Mouse (Mus musculus) stomach, embryonic 14.5 days (tissue): ENCODE measurements around the gene Olfr96. TPM values are rescaled to one million over a fixed set of nuclear protein-coding genes. Genes with fewer than 3 reads are reported as not detected.
"Not testable (repeated sequence)": the region's sequence is repeated elsewhere in the genome, so short reads cannot be mapped to it uniquely, and the experiment has no call there.

Experiments used
- ATAC-seq: fragments of 200-750 bp; cut with Nextera tagmentation; 2 replicates; pipeline ENCODE4 v1.8.0; 2017; ENCODE audit warnings: low read depth, moderate TSS enrichment; ENCODE audit not compliant: insufficient number of reproducible peaks, insufficient read depth, low FRiP score
- H3K27ac ChIP-seq: fragments of 300-500 bp; sonication (generic); 2 replicates; pipeline ENCODE4 v1.5.1; 2014; ENCODE audit warnings: mild to moderate bottlenecking, low read length, moderate library complexity, mixed read lengths
- H3K27me3 ChIP-seq: fragments of 300-500 bp; sonication (generic); 2 replicates; pipeline ENCODE4 v1.6.1; 2014; ENCODE audit warnings: low read length, control low read depth, mixed read lengths; ENCODE audit not compliant: control insufficient read depth, insufficient read depth
- H3K36me3 ChIP-seq: fragments of 300-500 bp; sonication (generic); 2 replicates; pipeline ENCODE4 v1.6.1; 2014; ENCODE audit warnings: mild to moderate bottlenecking, control low read depth, low read length, moderate library complexity, mixed read lengths; ENCODE audit not compliant: control insufficient read depth, insufficient read depth
- H3K4me1 ChIP-seq: fragments of 300-500 bp; sonication (generic); 2 replicates; pipeline ENCODE4 v1.6.1; 2014; ENCODE audit warnings: low read length, control low read depth, mixed read lengths; ENCODE audit not compliant: control insufficient read depth, insufficient read depth
- H3K4me2 ChIP-seq: fragments of 300-500 bp; sonication (generic); replicated peaks from 2 replicates; pipeline ENCODE4 v1.6.1; 2014; ENCODE audit warnings: low read depth, low read length, control low read depth
- H3K4me3 ChIP-seq: fragments of 300-500 bp; sonication (generic); 2 replicates; pipeline ENCODE4 v1.5.1; 2014; ENCODE audit warnings: low read depth, low read length, control low read depth
- H3K9ac ChIP-seq: fragments of 300-500 bp; sonication (generic); replicated peaks from 2 replicates; pipeline ENCODE4 v1.6.1; 2014; ENCODE audit warnings: low read depth, mild to moderate bottlenecking, control low read depth, low read length, moderate library complexity, mixed read lengths
- H3K9me3 ChIP-seq: fragments of 300-500 bp; sonication (generic); 2 replicates; pipeline ENCODE4 v1.6.1; 2016; ENCODE audit warnings: low read depth, low read length, control low read depth; ENCODE audit not compliant: control insufficient read depth
- whole genome bisulfite sequencing: fragments of 180-500 bp; shearing (Covaris S2); extraction: QIAGEN DNeasy Blood & Tissue Kit; methylation state at CpG from one replicate; pipeline ENCODE4 v1.1.7; 2014; 5-methylcytosine and 5-hydroxymethylcytosine counted together
- polyA plus RNA-seq: library from polyadenylated mRNA; unstranded; fragments of >200 nt; fragmentation: Nextera tagmentation; extraction: Ambion mirVana; gene quantifications from 2 replicates; pipeline ENCODE4 v1.2.1, GENCODE M21; 2014

Gene Olfr96
- polyA plus RNA-seq, 1 experiment from 2014 or later = not detected

DNA sequence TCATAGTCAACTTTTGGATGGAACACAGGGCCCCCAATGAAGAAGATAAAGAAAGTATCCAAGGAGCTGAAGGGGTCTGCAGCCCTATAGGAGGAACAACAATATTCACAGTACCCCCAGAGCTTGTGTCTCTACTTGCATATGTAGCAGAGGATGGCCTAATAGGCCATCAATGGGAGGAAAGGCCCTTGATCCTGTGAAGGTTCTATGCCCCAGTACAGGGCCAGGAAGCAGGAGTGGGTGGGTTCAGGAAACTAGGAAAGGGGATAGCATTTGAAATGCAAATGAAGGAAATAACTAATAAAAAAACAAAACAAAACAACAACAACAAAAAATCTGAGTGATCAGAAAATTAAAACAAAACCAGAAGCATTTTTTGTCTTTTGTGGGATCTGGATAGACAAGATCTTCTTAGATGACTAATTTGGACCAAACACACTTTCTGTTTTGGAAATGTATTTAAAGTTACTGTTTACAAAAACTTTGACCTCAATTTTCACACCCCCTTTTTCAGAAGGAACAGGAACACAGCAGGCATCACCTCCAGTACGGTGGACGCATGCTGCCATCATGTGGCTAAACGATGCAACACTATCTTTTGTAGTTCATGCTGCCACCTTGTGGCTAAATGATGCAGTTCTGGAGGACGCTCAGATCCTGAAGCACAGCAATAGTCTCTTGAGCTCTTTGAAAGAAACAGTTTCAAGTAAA is 16.6 kb upstream of the Olfr96 start:
- no peaks in the 10 kb centered on the region for H3K4me1 ChIP-seq
- WGBS = under 1% methylated on average over 4 of the region's 4 CpGs

DNA sequence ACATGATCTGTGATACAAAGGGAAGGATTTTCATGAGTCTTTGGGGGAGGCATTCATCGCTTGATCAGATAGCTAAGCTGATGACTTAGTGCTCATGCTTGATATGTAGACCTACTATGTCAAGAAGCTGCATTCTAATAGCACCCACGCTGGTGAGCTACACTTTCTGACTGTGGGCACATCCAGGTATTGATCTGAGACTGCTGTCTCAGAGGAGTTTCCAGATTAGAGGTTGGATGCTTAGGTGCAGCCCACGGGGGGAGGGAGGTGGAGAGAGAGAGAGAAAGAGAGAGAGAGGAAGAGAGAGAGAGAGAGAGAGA is 16.1 kb upstream of the Olfr96 start:
- H3K27ac ChIP-seq = no peak overlapping the region

More for the DNA sequence above, 16.6 kb upstream of the Olfr96 start:
- Histone ChIP-seq H3K27ac (no peak overlapping the region), H3K4me3 (no peak overlapping the region), H3K9me3 (no peaks in the 10 kb centered on the region), H3K4me2 (no peak overlapping the region), H3K9ac (no peak overlapping the region), H3K27me3 (0 out of 2 replicates have a peak, but pooled peaks cover under 1% of the 10 kb centered on the region), H3K36me3 (no peaks in the 10 kb centered on the region)
- no peak for ATAC-seq

DNA sequence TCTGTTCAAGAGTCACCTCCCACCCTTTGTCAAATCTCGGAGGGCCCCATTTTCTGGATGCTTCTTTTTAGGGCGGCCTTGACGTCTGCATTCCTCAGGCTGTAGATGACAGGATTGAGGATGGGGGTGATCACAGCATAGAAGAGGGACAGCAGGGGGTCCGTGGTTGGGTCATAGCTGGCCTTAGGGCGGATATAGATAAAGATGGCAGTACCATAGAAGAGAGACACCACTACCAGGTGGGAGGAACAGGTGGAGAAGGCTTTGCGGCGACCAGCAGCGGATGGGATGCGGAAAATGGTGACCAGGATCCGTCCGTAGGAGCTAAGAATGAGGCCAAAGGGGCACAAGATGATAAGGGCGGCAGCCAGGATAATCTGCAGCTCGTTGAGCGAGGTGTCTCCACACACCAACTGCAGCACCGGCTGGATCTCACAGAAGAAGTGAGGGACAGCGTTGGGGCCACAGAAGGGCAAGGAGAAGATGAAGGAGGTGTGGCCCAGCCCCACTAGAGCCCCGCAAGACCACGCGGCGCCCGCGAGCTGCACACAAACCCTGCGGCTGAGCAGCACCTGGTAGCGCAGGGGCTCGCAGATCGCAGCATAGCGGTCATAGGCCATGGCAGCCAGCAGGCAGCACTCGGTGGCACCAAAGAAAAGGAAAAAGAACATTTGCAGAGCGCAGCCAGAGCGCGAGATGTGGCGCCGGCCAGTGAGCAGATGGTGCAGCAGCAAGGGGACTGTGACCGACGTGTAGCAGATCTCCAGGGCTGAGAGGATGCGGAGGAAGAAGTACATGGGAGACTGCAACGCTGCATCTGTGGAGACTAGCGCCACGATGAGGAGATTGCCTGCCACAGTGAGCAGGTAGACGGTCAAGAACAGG is 8.8 kb upstream of the Olfr96 start:
- Histone ChIP-seq H3K4me3 (peak overlapping the region; percentile 22), H3K27ac (no peak overlapping the region), H3K4me2 (peak overlapping the region; percentile 36), H3K9ac (no peak overlapping the region), H3K4me1 (no peaks in the 10 kb centered on the region), H3K36me3 (no peaks in the 10 kb centered on the region), H3K27me3 (peaks cover 8% of the 10 kb centered on the region; the same call in 1 of the 2 replicates), H3K9me3 (no peaks in the 10 kb centered on the region)
- ATAC-seq = no peak
- 15% methylated on average over 40 of the region's 40 CpGs for WGBS

More for the DNA sequence above, 16.1 kb upstream of the Olfr96 start:
- no peaks in the 10 kb centered on the region for H3K9me3 ChIP-seq
- no peaks in the 10 kb centered on the region for H3K36me3 ChIP-seq
- no peaks in the 10 kb centered on the region for H3K4me1 ChIP-seq
- WGBS = 26% methylated on average over 3 of the region's 3 CpGs
- ATAC-seq = no peak
- H3K9ac ChIP-seq = no peak overlapping the region
- H3K27me3 ChIP-seq = no peaks in the 10 kb centered on the region
- no peak overlapping the region for H3K4me2 ChIP-seq
- H3K4me3 ChIP-seq = no peak overlapping the region

DNA sequence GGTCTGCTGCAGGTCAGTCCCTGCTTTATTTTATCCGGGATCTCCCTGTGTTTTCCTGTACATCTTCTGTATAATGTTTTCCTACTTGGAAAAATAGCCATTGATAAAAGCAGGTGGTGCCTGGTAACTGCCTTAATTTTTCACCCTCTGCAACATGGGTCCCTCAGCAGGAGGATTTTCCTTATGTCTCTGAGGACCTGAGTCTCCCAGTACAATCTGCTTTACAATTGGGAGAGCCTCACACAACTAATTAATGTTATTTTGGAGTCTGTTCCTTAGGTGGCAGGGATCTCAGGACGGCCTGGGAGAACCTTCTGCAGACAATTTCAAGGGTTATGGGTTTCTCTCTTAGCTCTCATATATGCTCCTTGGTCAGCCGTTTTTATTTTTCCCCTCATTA is 6.9 kb upstream of the Olfr96 start, which contains the start of gene Olfr95:
Gene Olfr95, minus strand, starts transcription at position 101 of the 400 bp plus-strand sequence.
- no peak within 1 kb of the TSS for H3K4me2 ChIP-seq
- no peaks in the 10 kb centered on the region for H3K4me1 ChIP-seq
- peaks cover 8% of the 10 kb centered on the region; the same call in 1 of the 2 replicates for H3K27me3 ChIP-seq
- ATAC-seq = no peak
- no peaks in the 10 kb centered on the region; the same call in 1 of the 2 replicates for H3K9me3 ChIP-seq
- H3K27ac ChIP-seq = no peak within 1 kb of the TSS
- no peaks in the 10 kb centered on the region for H3K36me3 ChIP-seq
- H3K4me3 ChIP-seq = no peak within 1 kb of the TSS
- WGBS = 74% methylated on average over 3 of the region's 3 CpGs
- H3K9ac ChIP-seq = no peak within 1 kb of the TSS

DNA sequence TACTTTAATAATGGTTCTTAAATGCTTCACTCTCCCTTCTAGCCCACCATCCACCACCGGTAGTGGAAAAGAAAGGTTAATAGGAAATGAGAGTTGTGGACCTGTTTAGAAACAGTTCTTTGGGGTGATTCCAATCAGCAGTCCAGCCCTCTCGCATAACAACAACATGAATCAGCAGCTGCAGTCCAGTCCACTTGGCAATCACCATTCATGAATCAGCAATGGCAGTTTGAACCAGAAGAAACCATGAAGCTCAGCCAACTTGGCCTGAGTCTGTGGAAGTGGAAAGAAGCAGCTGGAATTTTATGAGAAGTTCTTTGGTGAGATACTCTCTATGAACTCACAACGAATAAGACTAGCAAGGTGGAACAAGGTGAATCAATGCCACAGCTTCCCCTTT is 1.5 kb upstream of the Olfr96 start:
- ATAC-seq = no peak
- Histone ChIP-seq H3K9ac (no peak overlapping the region), H3K27ac (no peak overlapping the region), H3K4me3 (no peak overlapping the region), H3K9me3 (no peaks in the 10 kb centered on the region; the same call in 1 of the 2 replicates), H3K27me3 (no peaks in the 10 kb centered on the region), H3K4me2 (no peak overlapping the region), H3K36me3 (no peaks in the 10 kb centered on the region), H3K4me1 (no peaks in the 10 kb centered on the region)
- 89% methylated on average over 3 of the region's 3 CpGs for whole genome bisulfite sequencing

DNA sequence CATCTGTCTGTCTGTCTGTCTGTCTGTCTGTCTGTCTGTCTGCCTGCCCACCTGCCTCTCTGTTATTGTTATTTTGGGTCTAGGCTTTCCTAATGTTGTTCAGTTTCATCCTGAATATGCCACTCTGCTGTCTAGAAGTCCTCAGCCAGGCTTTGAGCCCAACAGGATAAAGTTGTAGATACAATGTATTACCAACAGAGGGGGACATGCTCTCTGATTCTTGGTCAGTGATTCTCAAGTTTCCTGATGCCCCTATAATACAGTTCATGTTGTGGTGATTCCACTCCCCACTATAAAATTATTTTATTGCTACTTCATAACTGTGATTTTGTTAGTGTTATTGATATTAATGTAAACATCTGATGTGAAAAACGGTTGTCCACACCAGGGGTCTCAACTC is 1.9 kb downstream of the Olfr96 start:
- Histone ChIP-seq H3K4me1 (no peaks in the 10 kb centered on the region), H3K9me3 (no peaks in the 10 kb centered on the region; the same call in 1 of the 2 replicates), H3K27ac (no peak overlapping the region), H3K4me3 (no peak overlapping the region), H3K27me3 (no peaks in the 10 kb centered on the region), H3K9ac (no peak overlapping the region), H3K36me3 (no peaks in the 10 kb centered on the region), H3K4me2 (no peak overlapping the region)
- no peak for ATAC-seq
- WGBS = 18% methylated on average over 1 of the region's 1 CpGs

DNA sequence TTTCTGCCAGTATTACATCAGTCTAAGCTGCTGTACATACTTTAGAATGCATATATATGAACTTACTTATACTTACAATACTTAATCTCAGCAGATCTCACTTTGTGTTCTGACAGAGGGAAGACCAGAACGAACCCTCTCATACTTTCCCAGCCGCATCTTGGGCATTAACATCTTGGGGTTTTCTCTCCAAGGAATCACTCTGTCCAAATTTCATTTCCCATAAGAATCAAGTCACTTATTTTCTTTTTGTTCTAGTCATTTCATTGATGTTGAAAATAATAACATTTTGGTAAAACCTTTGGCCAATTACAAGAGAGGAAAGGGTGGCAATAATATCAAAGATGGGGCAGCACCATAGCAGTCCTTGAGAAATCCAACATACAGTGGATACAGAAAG is 17.3 kb downstream of the Olfr96 start, which contains the start of gene Olfr97:
Gene Olfr97, minus strand, starts transcription at position 101 of the 400 bp plus-strand sequence.
- H3K36me3 ChIP-seq, H3K27ac ChIP-seq, H3K4me3 ChIP-seq, H3K9me3 ChIP-seq, H3K9ac ChIP-seq, H3K27me3 ChIP-seq, H3K4me1 ChIP-seq, H3K4me2 ChIP-seq, ATAC-seq: not testable (repeated sequence)
- WGBS = 92% methylated on average over 2 of the region's 2 CpGs

DNA sequence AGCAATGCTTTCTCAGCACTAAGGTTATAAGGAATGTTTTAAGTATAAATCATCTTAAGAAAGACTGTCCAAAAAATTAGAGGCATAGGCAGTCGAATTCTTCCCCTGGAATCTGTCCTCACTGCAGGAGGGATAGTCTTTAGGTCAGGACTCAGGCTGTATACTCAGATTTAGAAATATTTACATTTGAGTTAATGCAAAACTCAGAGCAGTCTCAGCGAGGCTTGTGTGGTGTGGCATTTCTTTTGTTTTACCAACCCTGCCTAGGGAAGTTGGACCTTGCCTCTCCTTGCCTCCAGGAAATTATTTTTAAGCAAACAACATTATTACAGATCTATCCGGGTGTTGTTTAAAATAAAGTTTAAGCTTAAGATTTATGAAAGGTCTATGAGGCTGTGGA is 22.3 kb downstream of the Olfr96 start:
- Histone ChIP-seq H3K9me3 (no peaks in the 10 kb centered on the region), H3K4me1 (no peaks in the 10 kb centered on the region), H3K36me3 (no peaks in the 10 kb centered on the region), H3K27ac (no peak overlapping the region), H3K4me3 (no peak overlapping the region), H3K27me3 (no peaks in the 10 kb centered on the region), H3K9ac (no peak overlapping the region), H3K4me2 (no peak overlapping the region)
- WGBS = 11% methylated on average over 3 of the region's 3 CpGs
- ATAC-seq = 0 out of 2 replicates have a peak, but pooled peaks have one; percentile 46
